Mouse (Mus musculus) right cerebral cortex, adult 2 months (tissue): ENCODE data around the gene Phc2.

Experiments used
- DNase-seq, 2 experiments: peaks; one replicate each; pipeline ENCODE4 v3.0.0; 2021 to 2022; ENCODE audit warnings: low spot score in 2 of 2

The Phc2 gene

DNA sequence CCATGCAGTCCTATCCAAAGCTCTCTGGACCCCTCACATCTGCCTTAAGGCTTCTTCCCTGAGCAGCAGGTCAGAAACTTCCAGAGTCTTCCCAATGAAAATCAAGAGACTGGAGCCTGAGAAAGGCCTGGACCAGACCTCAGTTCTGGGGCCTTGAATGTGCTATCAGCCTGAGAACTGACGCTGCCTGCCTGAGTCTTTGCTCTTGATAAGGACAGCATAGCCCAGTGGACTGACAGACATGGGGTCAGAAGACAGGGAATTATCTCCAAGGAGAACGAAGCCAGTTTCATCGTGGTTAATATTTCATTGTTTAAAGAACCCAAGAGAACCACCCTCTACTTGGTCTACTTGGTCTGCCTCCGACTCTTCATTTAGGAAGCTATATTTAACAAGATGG, 128.1 kb downstream of the Phc2 start:
- DNase-seq: no peak

DNA sequence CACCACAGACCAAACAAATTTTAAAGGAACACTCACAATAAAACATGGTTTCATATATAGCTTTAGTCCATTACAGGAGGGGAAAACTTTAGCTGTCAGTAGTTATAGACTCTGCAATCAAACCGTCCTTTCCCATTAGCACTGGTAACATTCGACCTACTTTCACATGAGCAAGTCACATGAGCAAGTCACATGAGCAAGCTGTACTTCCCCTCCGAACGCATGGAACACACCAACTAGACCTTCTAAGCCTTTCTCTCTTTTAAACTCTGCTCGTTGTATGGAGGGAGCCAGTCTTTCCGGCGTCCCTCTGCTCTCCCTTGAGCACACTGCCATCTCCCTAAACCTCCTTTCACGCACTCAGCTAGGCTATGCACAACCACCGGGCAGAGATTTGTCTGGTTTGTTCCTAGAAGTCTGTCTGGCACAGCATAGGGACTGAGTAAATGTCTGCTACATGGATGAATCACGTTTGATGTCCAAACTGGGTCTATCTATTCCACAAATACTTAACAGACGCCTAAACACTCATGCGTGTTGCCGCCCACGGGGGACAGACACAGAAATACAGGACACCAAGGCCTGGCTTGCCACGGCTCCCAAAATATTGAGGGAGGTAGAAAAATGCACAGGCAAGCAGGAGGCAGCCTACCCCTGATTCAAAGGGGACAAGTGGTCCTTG, 130.6 kb downstream of the Phc2 start:
- peak; percentile 30 to 46 for DNase-seq

DNA sequence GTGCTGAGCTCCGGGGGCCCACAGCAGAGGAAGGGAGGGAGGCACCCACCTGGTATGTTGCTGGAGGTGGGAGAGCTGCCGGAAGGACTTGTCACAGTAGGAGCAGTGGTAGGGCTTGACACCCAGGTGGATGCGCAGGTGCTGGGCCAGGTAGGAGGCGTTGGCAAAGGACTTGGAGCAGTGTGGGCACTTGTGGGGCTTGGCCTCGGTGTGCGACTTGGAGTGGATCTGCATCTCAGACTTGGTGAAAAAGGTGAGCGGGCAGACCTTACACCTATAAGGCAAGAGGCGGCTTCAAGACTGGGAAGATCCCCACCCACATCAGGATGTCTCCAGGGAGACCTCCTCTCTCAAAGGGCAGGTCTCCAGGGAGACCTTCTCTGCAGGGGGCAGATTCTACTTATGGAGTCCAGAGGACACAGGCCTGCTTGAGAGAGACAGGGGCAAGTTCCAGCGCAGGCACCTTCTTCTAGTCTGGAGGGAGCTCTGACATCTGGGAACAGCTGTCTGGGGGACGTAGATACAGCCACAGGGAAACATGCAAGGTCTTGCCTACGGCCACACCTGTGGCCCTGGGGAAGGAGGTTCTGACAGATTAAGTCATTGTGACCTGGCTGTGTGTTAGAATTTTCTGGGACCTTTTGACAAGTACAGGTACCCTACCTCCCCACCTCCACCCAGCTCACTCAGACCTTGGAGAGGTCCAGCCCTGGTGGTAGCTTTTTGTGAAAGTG, 131.6 kb downstream of the Phc2 start:
- DNase-seq: no peak

DNA sequence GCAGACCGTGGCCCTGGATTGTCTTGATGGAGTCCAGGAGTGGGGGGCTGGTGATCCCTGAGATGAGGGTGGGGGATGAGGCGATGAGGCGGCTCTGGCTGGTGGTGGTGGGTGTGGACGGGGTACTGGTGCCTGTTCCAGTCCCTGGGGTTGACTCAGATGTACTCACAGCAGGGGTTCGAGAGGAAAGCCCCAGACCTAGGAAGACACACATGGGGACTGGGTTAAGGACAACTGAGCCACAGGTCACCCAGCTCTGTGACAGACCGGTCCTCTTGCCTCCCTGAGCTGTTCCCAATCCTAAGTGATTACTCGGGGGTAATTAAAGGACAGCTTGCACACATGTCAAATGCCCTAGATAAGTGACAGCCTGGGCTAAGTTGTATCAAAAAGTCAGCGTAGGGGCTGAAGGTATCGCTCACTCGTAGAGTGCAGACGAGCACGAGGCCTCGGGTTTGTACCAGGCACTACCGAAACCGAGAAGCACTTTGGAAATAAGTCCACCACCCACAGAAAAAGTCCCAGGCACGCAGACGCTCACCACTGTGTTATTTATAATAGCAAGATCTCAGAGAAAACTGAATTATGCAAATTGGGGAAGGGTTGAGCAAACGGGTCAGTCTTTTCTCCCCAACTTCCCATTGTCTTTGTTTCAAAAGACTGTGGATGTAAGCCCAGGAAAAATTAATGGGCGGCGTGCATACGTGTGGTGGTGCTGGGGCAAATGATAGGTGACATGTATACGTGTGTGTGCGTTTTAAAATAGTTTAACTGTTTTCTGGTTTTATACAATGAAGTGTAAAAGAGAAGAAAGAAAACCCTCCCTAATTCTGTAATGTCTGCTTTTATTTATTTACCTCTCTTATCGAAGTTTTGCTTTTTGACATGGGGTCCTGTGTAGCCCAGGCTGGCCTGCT, 132.8 kb downstream of the Phc2 start:
- DNase-seq: peak in 1 of 2 experiments; percentile 45

DNA sequence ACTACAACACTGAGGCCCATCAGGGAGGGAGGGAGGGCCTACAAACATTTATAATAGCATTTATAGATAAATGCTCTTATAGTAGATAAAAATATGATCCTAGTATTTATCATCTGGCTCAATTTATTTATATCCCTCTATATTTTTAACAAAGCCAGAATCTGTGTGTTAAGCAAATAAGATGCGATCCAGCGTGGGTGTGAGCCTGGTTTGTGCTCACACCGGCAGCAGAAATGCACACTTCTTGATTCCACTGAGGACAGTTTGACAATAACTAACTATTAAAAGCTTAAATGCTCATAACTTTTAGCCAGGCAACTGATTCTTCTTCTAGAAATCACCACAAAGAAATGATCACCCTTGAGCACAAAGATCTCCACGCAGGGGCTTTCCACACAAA, 133.6 kb downstream of the Phc2 start:
- DNase-seq: peak in 1 of 2 experiments; percentile 54

DNA sequence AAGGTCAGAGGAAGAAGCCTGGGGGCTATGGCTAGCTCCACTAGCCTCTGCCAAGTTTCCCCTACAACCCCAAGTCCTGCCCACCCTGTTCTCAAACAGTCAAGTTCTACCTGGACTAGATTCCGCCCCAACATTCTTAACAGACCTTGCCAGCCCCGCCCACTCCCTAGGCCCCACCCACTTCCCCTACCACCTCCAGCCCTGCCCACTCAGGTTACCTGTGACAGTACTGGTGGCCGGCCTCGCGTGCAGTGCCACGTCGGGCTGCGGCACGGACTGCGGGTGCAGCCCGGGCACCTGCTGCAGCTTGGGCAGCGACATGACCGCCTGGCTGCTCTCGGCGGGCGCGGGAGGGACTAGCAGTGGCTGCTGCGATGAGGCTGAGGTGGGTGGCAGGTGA, 135.1 kb downstream of the Phc2 start:
- DNase-seq: no peak

DNA sequence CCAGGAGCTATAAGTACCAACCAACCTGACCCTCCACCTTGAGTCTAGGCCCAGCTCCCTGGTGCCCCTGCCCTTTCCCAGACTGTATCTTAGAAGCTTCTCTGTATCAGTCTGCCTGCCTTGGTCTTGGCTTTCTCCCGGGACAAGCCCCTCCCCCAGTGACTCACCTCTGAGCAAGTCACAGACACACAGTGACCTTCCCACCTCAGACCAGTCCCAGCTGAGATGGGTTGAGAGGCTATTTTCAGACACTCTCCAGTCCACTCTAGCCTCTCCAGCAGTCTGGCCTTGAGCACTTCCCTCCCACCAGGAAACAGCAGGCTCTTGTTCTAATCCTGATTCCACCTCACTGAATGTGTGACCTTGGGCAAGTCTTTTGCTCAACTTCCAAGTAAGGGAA, 139.2 kb downstream of the Phc2 start:
- DNase-seq: no peak

DNA sequence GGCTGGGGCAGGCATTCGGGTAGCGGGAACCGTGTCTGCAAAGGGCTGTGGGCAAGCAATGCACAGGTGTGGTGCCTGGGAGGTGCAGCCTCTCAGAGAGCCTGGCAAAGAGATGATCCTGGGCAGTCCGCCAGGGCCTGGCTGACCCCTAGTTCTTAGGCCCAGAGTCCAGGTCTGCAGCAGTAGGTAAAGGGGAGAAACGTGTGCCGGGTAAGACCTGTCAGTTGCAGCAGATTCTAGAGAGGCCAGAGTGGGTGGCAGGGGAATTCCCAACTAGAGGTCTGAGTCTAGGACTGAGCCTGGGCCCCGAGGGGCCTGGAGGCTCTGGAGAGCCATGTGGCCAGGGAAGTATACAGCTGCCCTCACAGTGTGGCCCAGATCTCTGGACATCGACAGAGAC, 139.7 kb downstream of the Phc2 start:
- no peak for DNase-seq

DNA sequence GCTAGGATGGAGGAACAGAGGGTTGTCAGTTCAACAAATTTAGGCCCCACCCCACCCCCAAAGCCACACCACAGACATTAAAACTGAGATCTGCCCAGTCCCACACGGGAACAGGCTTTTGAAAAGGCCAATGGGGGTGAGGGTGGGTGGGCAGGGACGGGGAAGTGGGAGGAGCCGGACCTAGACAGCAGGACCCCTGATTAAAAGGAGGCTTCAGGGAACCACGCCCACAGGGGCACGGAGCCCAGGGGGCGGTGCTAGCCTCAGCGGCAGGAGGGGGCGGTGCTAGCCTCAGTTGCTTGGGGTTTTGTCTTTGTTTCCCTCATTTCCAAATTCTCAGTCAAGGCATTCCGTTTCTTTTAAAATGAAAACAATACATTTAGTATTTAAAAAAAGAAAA, 141.1 kb downstream of the Phc2 start:
- DNase-seq: no peak

DNA sequence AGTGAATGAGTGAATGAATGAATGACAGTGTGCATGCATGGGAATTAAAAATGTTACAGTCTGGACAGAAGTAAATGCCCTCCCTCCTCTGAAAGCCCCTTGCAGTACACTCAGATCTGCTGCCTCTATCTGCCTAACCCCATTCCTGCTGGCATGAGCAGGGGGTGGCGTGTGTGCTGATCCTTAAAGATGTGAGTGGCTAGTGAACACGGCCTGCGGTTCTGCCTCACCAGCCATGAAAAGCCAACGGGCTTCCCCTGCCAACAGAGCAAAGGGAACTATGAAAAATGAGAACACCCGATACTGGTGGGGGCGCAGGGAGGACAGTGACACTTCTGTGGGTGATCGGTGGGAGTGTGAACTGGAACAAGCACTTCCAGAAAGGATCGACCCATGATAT, 142.3 kb downstream of the Phc2 start:
- no peak for DNase-seq

DNA sequence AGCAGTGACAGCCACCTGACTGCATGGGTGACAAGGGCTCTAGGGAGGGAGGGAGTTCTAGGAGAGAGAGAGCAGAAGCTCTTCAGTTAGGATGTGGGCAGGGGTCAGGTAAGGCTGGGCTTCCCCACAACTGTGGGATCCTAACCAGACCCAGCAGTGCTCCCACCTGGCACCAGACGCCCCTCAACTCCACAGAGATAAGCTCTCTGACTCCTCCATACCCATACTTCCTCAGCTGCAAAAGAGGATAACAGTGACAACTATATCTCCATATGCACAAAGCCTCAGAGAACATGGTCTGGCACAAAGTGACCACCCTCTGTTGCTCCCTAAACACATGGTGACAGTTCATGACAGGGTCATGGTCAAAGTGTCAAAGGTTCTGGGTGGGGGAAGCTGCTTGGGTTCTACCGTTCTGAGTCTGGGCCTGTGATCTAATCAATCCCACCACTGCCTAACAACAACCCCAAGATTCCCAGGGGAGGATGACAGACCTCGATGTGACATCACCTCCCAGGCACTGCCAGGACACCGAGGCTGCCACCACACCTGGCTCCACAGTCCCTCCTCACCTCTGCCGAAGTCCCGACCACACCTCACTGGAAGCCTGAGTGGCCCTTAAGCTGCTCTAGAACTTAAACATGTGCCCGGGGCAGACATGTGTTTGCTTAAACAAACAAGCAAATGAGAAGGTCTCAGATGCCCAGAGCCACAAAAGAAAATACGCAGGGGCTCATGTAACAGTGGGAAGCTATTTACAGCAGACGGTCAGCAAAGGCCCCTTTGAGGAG, 147.4 kb downstream of the Phc2 start:
- no peak for DNase-seq
